Mouse (Mus musculus) MEL (cell line): Measurements from ENCODE around the gene Sult2a3.

Source experiments
- CHD2 ChIP-seq: IDR thresholded peaks from 2 replicates; pipeline ENCODE4 v1.6.1; 2011; ENCODE audit warnings: low read length, improper control_type of control experiment
- CTCF ChIP-seq, 3 experiments: IDR thresholded peaks in 2 of 3; conservative IDR thresholded peaks in 1 of 3; 2 replicates each; pipeline ENCODE4 v1.5.1; 2011 to 2012; ENCODE audit warnings: low read length in 3 of 3, low read depth in 2 of 3, mild to moderate bottlenecking in 2 of 3, improper control_type of control experiment in 1 of 3, inconsistent platforms in 1 of 3, mixed read lengths in 1 of 3, moderate library complexity in 1 of 3; ENCODE audit not compliant: control insufficient read depth in 1 of 3, insufficient read depth in 1 of 3, poor library complexity in 1 of 3, severe bottlenecking in 1 of 3
- EP300 ChIP-seq, 2 experiments: IDR thresholded peaks; 2 replicates each; pipeline ENCODE4 v1.6.1; 2011; ENCODE audit warnings: improper control_type of control experiment in 2 of 2, low read length in 2 of 2, low read depth in 1 of 2, mild to moderate bottlenecking in 1 of 2
- GABPA ChIP-seq: IDR thresholded peaks from 2 replicates; pipeline ENCODE4 v1.6.1; 2012; ENCODE audit warnings: low read depth, mild to moderate bottlenecking, inconsistent platforms, low read length, improper control_type of control experiment, moderate library complexity
- GATA1 ChIP-seq: IDR thresholded peaks from 2 replicates; pipeline ENCODE4 v1.6.1; 2011; ENCODE audit warnings: low read depth, low read length, improper control_type of control experiment
- MYB ChIP-seq: IDR thresholded peaks from 2 replicates; pipeline ENCODE4 v1.6.1; 2011; ENCODE audit warnings: mild to moderate bottlenecking, low read depth, low read length, improper control_type of control experiment
- USF1 ChIP-seq: IDR thresholded peaks from 2 replicates; pipeline ENCODE4 v1.6.1; 2014; ENCODE audit warnings: low read depth, mild to moderate bottlenecking, inconsistent platforms, low read length, improper control_type of control experiment, moderate library complexity
- ZNF384 ChIP-seq: IDR thresholded peaks from 2 replicates; pipeline ENCODE4 v1.6.1; 2012; ENCODE audit warnings: low read depth, mild to moderate bottlenecking, inconsistent platforms, low read length, improper control_type of control experiment

- TF ChIP-seq GATA1 (no peak), CTCF (IDR thresholded peaks at IDR 0.05 in 2 of 3, conservative IDR thresholded peaks at IDR 0.05 in 1 of 3; ENCODE audit: control insufficient read depth in 1 of 3, insufficient read depth in 1 of 3, low read depth in 2 of 3, low read length in 3 of 3, poor library complexity in 1 of 3, severe bottlenecking in 1 of 3) (no peak), USF1 (no peak), ZNF384 (no peak), GABPA (no peak), MYB (no peak), EP300 (IDR thresholded peaks at IDR 0.05; ENCODE audit: low read depth in 1 of 2, low read length in 2 of 2) (no peak), CHD2 (no peak)
Measured at GRCm38 (mm10) chr7:14120436-14120835, 2.4 kb downstream of the Sult2a3 start.
